Mouse (Mus musculus): ENCODE results near the gene Slc7a8. TPM values are rescaled to one million over a fixed set of nuclear protein-coding genes. Genes with fewer than 3 reads are reported as not detected.

Slc7a8 gene
- total RNA-seq (2014; rRNA removed) (11.8 and 13.3 TPM in 2 replicates), polyA plus RNA-seq (2015; fragmentation: Nextera tagmentation; extraction: Ambion mirVana) (12.5 and 14.5 TPM in 2 replicates)

- 3% methylated on average over 37 of the region's 37 CpGs for WGBS
- peak within 1 kb of the TSS; percentile 81 for H3K4me2 ChIP-seq (ENCODE audit: low read depth)
- no peaks in the 10 kb centered on the region for H3K36me3 ChIP-seq (ENCODE audit: insufficient read depth)
- H3K4me3 ChIP-seq (ENCODE audit: low read depth, low read length): peak within 1 kb of the TSS; percentile 63
- ATAC-seq (peak; percentile 77), DNase-seq (peak; percentile 72)
- peak within 1 kb of the TSS; percentile 74 for H3K9ac ChIP-seq
- H3K9me3 ChIP-seq (ENCODE audit: low read length): no peaks in the 10 kb centered on the region
- H3K4me1 ChIP-seq (ENCODE audit: insufficient read depth): no peaks in the 10 kb centered on the region; the same call in 1 of the 2 replicates
- H3K27me3 ChIP-seq (ENCODE audit: insufficient read depth, low read length): no peaks in the 10 kb centered on the region
- TF ChIP-seq CTCF (IDR thresholded peaks at IDR 0.05; ENCODE audit: low read depth): no peak
- peak within 1 kb of the TSS; percentile 83 for H3K27ac ChIP-seq (ENCODE audit: low read depth, low read length)
Measured at GRCm38 (mm10) chr14:54781610-54782365, at the start of gene Slc7a8. TSS of gene Slc7a8 (minus strand) at chr14:54781946.

GRCm38 (mm10) chr14:54823716-54824115 lies 42.0 kb upstream of the Slc7a8 start:
- Histone ChIP-seq H3K4me1 (ENCODE audit: insufficient read depth) (no peaks in the 10 kb centered on the region), H3K4me3 (ENCODE audit: low read depth, low read length) (no peak overlapping the region), H3K27me3 (ENCODE audit: insufficient read depth, low read length) (no peaks in the 10 kb centered on the region), H3K4me2 (ENCODE audit: low read depth) (no peak overlapping the region), H3K36me3 (ENCODE audit: insufficient read depth) (no peaks in the 10 kb centered on the region), H3K9ac (no peak overlapping the region), H3K27ac (ENCODE audit: low read depth, low read length) (no peak overlapping the region), H3K9me3 (ENCODE audit: low read length) (no peaks in the 10 kb centered on the region)
- ATAC-seq: no peak
- 88% methylated on average over 1 of the region's 1 CpGs for WGBS
- no peak for TF ChIP-seq CTCF (IDR thresholded peaks at IDR 0.05; ENCODE audit: low read depth)
- DNase-seq: no peak

GRCm38 (mm10) chr14:54822301-54822700 lies 40.6 kb upstream of the Slc7a8 start:
- Histone ChIP-seq H3K9ac (no peak overlapping the region), H3K27ac (ENCODE audit: low read depth, low read length) (no peak overlapping the region), H3K4me2 (ENCODE audit: low read depth) (no peak overlapping the region), H3K36me3 (ENCODE audit: insufficient read depth) (no peaks in the 10 kb centered on the region), H3K4me3 (ENCODE audit: low read depth, low read length) (no peak overlapping the region), H3K4me1 (ENCODE audit: insufficient read depth) (no peaks in the 10 kb centered on the region), H3K9me3 (ENCODE audit: low read length) (no peaks in the 10 kb centered on the region), H3K27me3 (ENCODE audit: insufficient read depth, low read length) (no peaks in the 10 kb centered on the region)
- TF ChIP-seq CTCF (IDR thresholded peaks at IDR 0.05; ENCODE audit: low read depth): no peak
- WGBS: 97% methylated on average over 2 of the region's 2 CpGs
- DNase-seq (no peak), ATAC-seq (no peak)

- no peaks in the 10 kb centered on the region for H3K27me3 ChIP-seq (ENCODE audit: insufficient read depth, low read length)
- peak; percentile 85 for ATAC-seq
- no peak overlapping the region for H3K27ac ChIP-seq (ENCODE audit: low read depth, low read length)
- no peaks in the 10 kb centered on the region for H3K4me1 ChIP-seq (ENCODE audit: insufficient read depth)
- H3K36me3 ChIP-seq (ENCODE audit: insufficient read depth): no peaks in the 10 kb centered on the region
- 32% methylated on average over 2 of the region's 2 CpGs for WGBS
- TF ChIP-seq CTCF (IDR thresholded peaks at IDR 0.05; ENCODE audit: low read depth): peak; percentile 80
- no peak overlapping the region for H3K4me3 ChIP-seq (ENCODE audit: low read depth, low read length)
- no peak overlapping the region for H3K4me2 ChIP-seq (ENCODE audit: low read depth)
- peak; percentile 69 for DNase-seq
- no peaks in the 10 kb centered on the region for H3K9me3 ChIP-seq (ENCODE audit: low read length)
- no peak overlapping the region for H3K9ac ChIP-seq
Measured at GRCm38 (mm10) chr14:54817791-54818190, 36.0 kb upstream of the Slc7a8 start.

- Histone ChIP-seq H3K9ac (no peak overlapping the region), H3K27me3 (ENCODE audit: insufficient read depth, low read length) (no peaks in the 10 kb centered on the region), H3K36me3 (ENCODE audit: insufficient read depth) (no peaks in the 10 kb centered on the region), H3K4me2 (ENCODE audit: low read depth) (no peak overlapping the region), H3K9me3 (ENCODE audit: low read length) (no peaks in the 10 kb centered on the region), H3K4me3 (ENCODE audit: low read depth, low read length) (no peak overlapping the region), H3K4me1 (ENCODE audit: insufficient read depth) (no peaks in the 10 kb centered on the region), H3K27ac (ENCODE audit: low read depth, low read length) (no peak overlapping the region)
- WGBS: 75% methylated on average over 3 of the region's 3 CpGs
- ATAC-seq (no peak), DNase-seq (no peak)
- no peak for TF ChIP-seq CTCF (IDR thresholded peaks at IDR 0.05; ENCODE audit: low read depth)
Measured at GRCm38 (mm10) chr14:54815737-54816136, 34.0 kb upstream of the Slc7a8 start.

- Histone ChIP-seq H3K9me3 (ENCODE audit: low read length) (no peaks in the 10 kb centered on the region), H3K9ac (no peak within 1 kb of the TSS), H3K4me1 (ENCODE audit: insufficient read depth) (no peaks in the 10 kb centered on the region), H3K4me2 (ENCODE audit: low read depth) (no peak within 1 kb of the TSS), H3K36me3 (ENCODE audit: insufficient read depth) (no peaks in the 10 kb centered on the region), H3K4me3 (ENCODE audit: low read depth, low read length) (no peak within 1 kb of the TSS), H3K27me3 (ENCODE audit: insufficient read depth, low read length) (no peaks in the 10 kb centered on the region), H3K27ac (ENCODE audit: low read depth, low read length) (no peak within 1 kb of the TSS)
- TF ChIP-seq CTCF (IDR thresholded peaks at IDR 0.05; ENCODE audit: low read depth): no peak
- no peak for ATAC-seq
- 91% methylated on average over 29 of the region's 29 CpGs for WGBS
- DNase-seq: no peak
Measured at GRCm38 (mm10) chr14:54813991-54814390, 32.2 kb upstream of the Slc7a8 start, which contains the start of gene Rnf212b. TSS of gene Rnf212b (plus strand) at chr14:54814141.

- 92% methylated on average over 3 of the region's 3 CpGs for WGBS
Measured at GRCm38 (mm10) chr14:54809668-54810033, 27.9 kb upstream of the Slc7a8 start.

More at GRCm38 (mm10) chr14:54809668-54810033, 27.9 kb upstream of the Slc7a8 start:
- Histone ChIP-seq H3K27ac (ENCODE audit: low read depth, low read length) (no peak overlapping the region), H3K4me3 (ENCODE audit: low read depth, low read length) (no peak overlapping the region), H3K9me3 (ENCODE audit: low read length) (no peaks in the 10 kb centered on the region), H3K4me2 (ENCODE audit: low read depth) (no peak overlapping the region), H3K36me3 (ENCODE audit: insufficient read depth) (no peaks in the 10 kb centered on the region), H3K9ac (no peak overlapping the region), H3K27me3 (ENCODE audit: insufficient read depth, low read length) (no peaks in the 10 kb centered on the region), H3K4me1 (ENCODE audit: insufficient read depth) (no peaks in the 10 kb centered on the region)
- DNase-seq (no peak), ATAC-seq (no peak)
- TF ChIP-seq CTCF (IDR thresholded peaks at IDR 0.05; ENCODE audit: low read depth): no peak

Data from forebrain, postnatal 0 days (tissue).